Mouse (Mus musculus) adrenal gland, adult 2 months (tissue): ENCODE data around the gene Pde2a. TPM values are rescaled to one million over a fixed set of nuclear protein-coding genes. Genes with fewer than 3 reads are reported as not detected.

Experiments used
- DNase-seq: peaks from one replicate; pipeline ENCODE4 v3.0.0; 2021
- polyA plus RNA-seq: library from polyadenylated mRNA; depleted of rRNA; stranded (reverse); fragments of >200 nt; gene quantifications from 2 replicates; pipeline ENCODE4 v1.2.3, GENCODE M21; 2012
- total RNA-seq, 2 experiments: library from RNA; stranded (reverse); gene quantifications; 2 replicates each; pipeline ENCODE4 v1.2.3; 2021

Gene Pde2a
- total and polyA plus RNA-seq, 3 experiments: 161 to 223 (median 199) TPM

DNA sequence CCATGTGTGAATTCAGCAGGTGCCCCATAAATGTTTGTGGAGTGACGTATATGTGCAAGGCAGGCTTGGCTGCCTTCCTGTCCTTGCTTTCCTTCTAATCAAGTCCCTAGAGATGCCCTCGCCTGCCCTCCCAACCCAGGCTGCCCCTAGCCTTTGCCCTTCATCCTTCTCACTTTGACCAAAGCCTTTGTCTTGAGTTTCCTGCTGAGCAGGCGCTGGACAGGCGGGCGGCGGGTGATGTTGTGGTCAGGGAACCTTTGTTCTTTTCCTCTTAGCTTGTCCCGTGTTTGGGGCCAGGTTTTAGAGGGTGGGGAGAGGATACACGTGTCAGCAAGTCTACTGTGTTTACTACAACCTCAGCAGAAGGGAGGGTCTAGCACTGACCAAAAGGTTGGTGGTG, 32.2 kb downstream of the Pde2a start:
- peak; percentile 78 for DNase-seq

- peak; percentile 31 for DNase-seq
These were observed 33.0 kb downstream of the Pde2a start for GRCm38 (mm10) chr7:101454479-101454878.

GRCm38 (mm10) chr7:101455141-101455540, 33.6 kb downstream of the Pde2a start:
- DNase-seq: peak; percentile 49

DNA sequence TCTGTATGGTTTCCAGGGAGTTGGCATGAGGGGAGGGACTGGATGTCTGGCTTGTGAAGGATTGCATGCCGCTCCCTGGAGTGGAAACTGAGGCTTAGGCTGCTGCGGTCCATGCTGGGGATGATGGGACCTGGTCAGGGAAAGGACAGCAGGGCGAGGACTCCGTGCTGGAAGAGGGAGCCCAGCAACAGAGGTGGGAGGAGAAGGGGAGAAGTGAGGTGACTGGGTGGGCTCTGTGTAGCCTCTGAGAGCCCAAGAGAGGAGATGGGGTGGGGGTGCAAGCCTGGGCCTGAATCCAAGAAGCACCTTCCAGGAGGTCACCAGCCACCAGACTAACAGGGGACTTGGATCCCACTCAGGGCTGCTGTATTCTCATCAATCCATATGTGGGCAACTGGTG, 34.8 kb downstream of the Pde2a start:
- peak; percentile 5 for DNase-seq

GRCm38 (mm10) chr7:101456789-101457188, 35.3 kb downstream of the Pde2a start:
- DNase-seq: peak; percentile 24

DNA sequence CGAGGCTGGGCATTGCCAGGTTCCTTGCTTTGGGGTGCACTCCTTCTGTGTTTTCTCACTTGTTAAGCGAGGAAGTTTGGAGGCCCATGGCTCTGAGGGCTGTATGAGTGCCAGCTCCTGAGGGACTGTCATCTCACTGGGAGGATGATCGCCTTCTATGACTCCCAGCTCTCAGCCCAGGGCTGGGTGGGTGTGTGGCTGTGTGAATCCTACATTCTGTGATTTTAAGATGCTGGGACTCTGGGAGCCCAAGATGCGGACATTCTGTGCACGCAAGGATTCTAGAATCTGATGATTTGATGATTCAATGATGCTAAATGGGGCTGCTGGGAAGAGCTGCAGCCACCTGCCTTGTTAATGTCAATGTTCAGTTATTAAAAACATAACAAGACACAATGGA, 35.8 kb downstream of the Pde2a start:
- no peak for DNase-seq

- no peak for DNase-seq
These were observed 36.3 kb downstream of the Pde2a start for GRCm38 (mm10) chr7:101457801-101458200.

- peak; percentile 31 for DNase-seq
These were observed 36.8 kb downstream of the Pde2a start for GRCm38 (mm10) chr7:101458278-101458781.

GRCm38 (mm10) chr7:101459305-101459813, 37.9 kb downstream of the Pde2a start:
- peak; percentile 15 for DNase-seq

DNA sequence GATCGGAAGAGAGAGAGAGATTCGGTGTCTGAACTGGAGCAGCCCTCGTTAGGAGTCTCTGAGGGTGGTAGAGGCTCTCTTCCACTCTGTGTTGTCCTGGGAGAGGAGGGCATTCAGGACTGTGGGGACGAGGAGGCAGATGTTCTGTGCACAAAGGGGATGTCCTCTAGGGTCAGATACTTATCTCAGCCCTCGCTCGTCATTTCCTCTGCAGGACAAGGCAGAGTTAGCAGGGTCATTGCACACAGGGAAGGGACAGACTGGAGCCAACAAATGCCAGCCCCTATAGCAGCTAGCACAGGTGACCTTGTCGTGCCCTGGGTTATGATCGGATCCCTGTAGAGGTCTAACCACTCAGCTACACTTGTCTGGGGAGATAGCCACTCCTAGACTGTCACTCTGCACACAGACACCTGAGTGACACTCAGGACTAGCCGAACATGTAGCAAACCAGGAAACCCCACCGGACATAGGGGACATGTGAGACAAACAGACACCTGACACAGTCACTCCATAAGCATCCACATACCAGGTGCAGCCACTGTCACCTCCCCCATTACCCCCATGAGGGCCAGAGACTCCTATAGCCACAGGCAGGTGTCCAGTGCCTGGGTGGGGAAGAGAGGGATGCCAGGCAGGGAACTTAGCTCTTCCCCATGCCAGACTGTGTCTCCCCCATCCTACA, 38.6 kb downstream of the Pde2a start:
- DNase-seq: peak; percentile 39

- DNase-seq: peak; percentile 13
These were observed 39.1 kb downstream of the Pde2a start for GRCm38 (mm10) chr7:101460608-101460957.

- DNase-seq: no peak
These were observed 40.1 kb downstream of the Pde2a start for GRCm38 (mm10) chr7:101461571-101461970.

- DNase-seq: no peak
These were observed 41.0 kb downstream of the Pde2a start for GRCm38 (mm10) chr7:101462327-101463068.

GRCm38 (mm10) chr7:101463665-101464271, 42.3 kb downstream of the Pde2a start:
- DNase-seq: no peak

GRCm38 (mm10) chr7:101464927-101465326, 43.4 kb downstream of the Pde2a start:
- DNase-seq: no peak

DNA sequence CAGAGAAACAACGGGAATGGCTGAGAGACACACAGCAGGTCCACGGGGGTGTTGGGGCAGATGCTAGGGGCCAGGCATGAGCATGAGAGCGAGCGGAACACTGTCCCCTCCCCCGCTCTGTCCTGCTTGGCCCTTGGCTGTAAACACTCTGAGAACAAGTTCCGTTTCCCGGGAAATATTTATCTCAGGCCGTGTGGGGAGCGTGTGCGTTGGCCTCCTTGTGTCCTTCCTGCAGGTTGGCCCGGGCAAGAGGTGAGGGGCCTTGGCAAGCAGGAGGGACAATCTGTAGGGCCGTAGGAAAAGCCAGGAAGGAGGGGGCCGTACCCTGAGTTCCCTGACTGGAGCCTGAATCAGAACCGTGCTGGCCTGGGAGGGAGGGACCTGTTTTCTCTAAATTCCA, 43.9 kb downstream of the Pde2a start:
- DNase-seq: peak; percentile 80

GRCm38 (mm10) chr7:101465850-101466580, 44.5 kb downstream of the Pde2a start:
- peak; percentile 52 for DNase-seq

DNA sequence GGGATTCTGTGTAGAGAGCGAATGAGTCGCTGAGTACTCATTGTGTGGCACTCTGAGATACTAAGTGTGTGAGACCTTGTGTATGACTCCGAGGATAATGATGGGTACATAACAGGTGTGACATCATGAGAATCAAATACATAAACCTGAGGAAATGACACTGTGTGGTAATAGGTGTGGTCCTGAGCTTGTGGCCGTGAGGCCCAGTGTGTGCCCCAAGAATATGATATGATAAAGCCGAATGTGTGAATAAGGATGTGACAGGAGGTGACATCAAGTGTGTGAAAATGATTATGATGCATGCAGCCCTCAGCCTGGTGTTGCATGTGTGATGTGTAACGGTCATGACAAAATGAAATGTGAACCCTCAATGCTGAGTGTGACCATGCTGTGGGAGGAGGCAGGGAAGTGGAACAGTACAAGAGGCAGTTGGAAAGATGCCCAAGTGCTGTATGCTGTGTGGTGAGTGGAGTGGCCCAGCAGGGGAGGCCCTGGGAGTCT, 45.1 kb downstream of the Pde2a start:
- DNase-seq: no peak

GRCm38 (mm10) chr7:101471423-101471822, 49.9 kb downstream of the Pde2a start:
- no peak for DNase-seq

- no peak for DNase-seq
These were observed 50.5 kb downstream of the Pde2a start for GRCm38 (mm10) chr7:101471968-101472480.
